In genomic region chr7:49752730-49753506, GRCm38 (mm10) we compare ENCODE assay signal across 7 mouse cellular contexts. TPM values are rescaled to one million over a fixed set of nuclear protein-coding genes. Genes with fewer than 3 reads are reported as not detected.
DNase-seq lines count a peak whose midpoint lies in the region; ATAC-seq and TF ChIP-seq lines count a peak whose summit lies in the region.

No protein-coding gene starts in this region.

- no peaks in the 10 kb centered on the region for H3K4me1 ChIP-seq in intestine, embryonic 15.5 days (replicated peaks)
- peaks cover 8% of the 10 kb centered on the region; the same call in 1 of the 2 replicates for H3K4me1 ChIP-seq in liver, postnatal 0 days (ENCODE audit: insufficient read depth)
- H3K4me1 ChIP-seq in stomach, embryonic 15.5 days = 0 out of 2 replicates have a peak, but pooled peaks cover 6% of the 10 kb centered on the region

- DNase-seq in right cerebral cortex, adult 18-20 months = peak; percentile 34
- DNase-seq in right cerebral cortex, postnatal 25 days = no peak
- DNase-seq in adipocyte (ENCODE audit: low spot score) = peak; percentile 52
- DNase-seq in fat pad, adult 2 months (ENCODE audit: extremely low read depth, low read depth, low spot score) = peak; percentile 5
- DNase-seq in liver, postnatal 0 days = peak; percentile 61

- no peak overlapping the region for H3K4me3 ChIP-seq in intestine, embryonic 15.5 days (replicated peaks)
- H3K4me3 ChIP-seq in liver, postnatal 0 days (ENCODE audit: low read depth, low read length) = no peak overlapping the region
- H3K4me3 ChIP-seq in stomach, embryonic 15.5 days (replicated peaks) = no peak overlapping the region

- TF ChIP-seq CTCF in liver, postnatal 0 days (IDR thresholded peaks at IDR 0.05; ENCODE audit: low read depth) = peak; percentile 72

- ATAC-seq in intestine, embryonic 15.5 days = peak; percentile 78
- ATAC-seq in liver, postnatal 0 days = peak; percentile 33; the same call in 1 of the 2 replicates
- peak; percentile 59 for ATAC-seq in stomach, embryonic 15.5 days (ENCODE audit: insufficient read depth, low FRiP score, low read depth)

- H3K27ac ChIP-seq in intestine, embryonic 15.5 days = no peak overlapping the region
- H3K27ac ChIP-seq in liver, postnatal 0 days (ENCODE audit: low read depth) = no peak overlapping the region
- no peak overlapping the region for H3K27ac ChIP-seq in stomach, embryonic 15.5 days

- H3K9ac ChIP-seq in intestine, embryonic 15.5 days = no peak overlapping the region
- H3K9ac ChIP-seq in liver, postnatal 0 days (replicated peaks) = no peak overlapping the region
- H3K9ac ChIP-seq in stomach, embryonic 15.5 days = no peak overlapping the region

- no peaks in the 10 kb centered on the region; the same call in 1 of the 2 replicates for H3K27me3 ChIP-seq in intestine, embryonic 15.5 days (replicated peaks)
- 0 out of 2 replicates have a peak, but pooled peaks cover 4% of the 10 kb centered on the region for H3K27me3 ChIP-seq in liver, postnatal 0 days (ENCODE audit: insufficient read depth, low read length)
- H3K27me3 ChIP-seq in stomach, embryonic 15.5 days (replicated peaks) = peaks cover 4% of the 10 kb centered on the region; the same call in 1 of the 2 replicates

- 26% methylated on average over 25 of the region's 25 CpGs for WGBS in intestine, embryonic 15.5 days
- WGBS in liver, postnatal 0 days (ENCODE audit: insufficient replicate concordance) = 27% methylated on average over 25 of the region's 25 CpGs
- WGBS in stomach, embryonic 15.5 days = 29% methylated on average over 25 of the region's 25 CpGs

- no peak for TF ChIP-seq EP300 in liver, postnatal 0 days (IDR thresholded peaks at IDR 0.05; ENCODE audit: low read depth)

- peak overlapping the region; percentile 50 for H3K4me2 ChIP-seq in intestine, embryonic 15.5 days (replicated peaks)
- peak overlapping the region; percentile 56 for H3K4me2 ChIP-seq in liver, postnatal 0 days (ENCODE audit: low read depth, low read length)
- H3K4me2 ChIP-seq in stomach, embryonic 15.5 days = peak overlapping the region; percentile 39

- H3K36me3 ChIP-seq in intestine, embryonic 15.5 days = no peaks in the 10 kb centered on the region
- no peaks in the 10 kb centered on the region for H3K36me3 ChIP-seq in liver, postnatal 0 days (replicated peaks; ENCODE audit: insufficient read depth, low read length)
- H3K36me3 ChIP-seq in stomach, embryonic 15.5 days = no peaks in the 10 kb centered on the region

- H3K9me3 ChIP-seq in intestine, embryonic 15.5 days = no peaks in the 10 kb centered on the region
- no peaks in the 10 kb centered on the region for H3K9me3 ChIP-seq in liver, postnatal 0 days (ENCODE audit: low read length)
- H3K9me3 ChIP-seq in stomach, embryonic 15.5 days = no peaks in the 10 kb centered on the region

RNA-seq across cellular contexts. Expression of gene Htatip2, which starts 6.0 kb away (rescaled TPM):
- 21.8 and 23.3 TPM in 2 replicates for polyA plus RNA-seq in intestine, embryonic 15.5 days (2015; fragmentation: Nextera tagmentation; extraction: Ambion mirVana)
- polyA plus RNA-seq in liver, postnatal 0 days (2015; fragmentation: Nextera tagmentation; extraction: Ambion mirVana) = 56.7 and 65.5 TPM in 2 replicates
- 19.1 and 20.0 TPM in 2 replicates for polyA plus RNA-seq in stomach, embryonic 15.5 days (2015; fragmentation: Nextera tagmentation; extraction: Ambion mirVana)

RNA-seq across cellular contexts. Expression of gene Prmt3, which starts 25.2 kb away (rescaled TPM):
- 51.2 and 52.5 TPM in 2 replicates for polyA plus RNA-seq in intestine, embryonic 15.5 days (2015; fragmentation: Nextera tagmentation; extraction: Ambion mirVana)
- 14.6 and 16.2 TPM in 2 replicates for polyA plus RNA-seq in liver, postnatal 0 days (2015; fragmentation: Nextera tagmentation; extraction: Ambion mirVana)
- 48.9 and 54.6 TPM in 2 replicates for polyA plus RNA-seq in stomach, embryonic 15.5 days (2015; fragmentation: Nextera tagmentation; extraction: Ambion mirVana)
